ENCODE assay signal across 16 mouse cellular contexts in genomic region chr17:5232180-5232579, GRCm38 (mm10).
"Had no signal": no experiment of that assay in that cellular context is flagged by ENCODE, and none has a peak within 500 bp of the region (broad histone marks: within the 10 kb centered on the region; RNA-seq: fewer than 3 reads in every experiment).

No protein-coding gene starts in this region.

- H3K36me3 ChIP-seq: limb, embryonic 15.5 days; midbrain, embryonic 10.5 days; midbrain, embryonic 15.5 days; neural tube, embryonic 15.5 days had no signal

- H3K4me2 ChIP-seq: limb, embryonic 15.5 days; midbrain, embryonic 15.5 days; neural tube, embryonic 15.5 days had no signal

- DNase-seq: kidney, adult 11 months; kidney, adult 9 months; kidney, postnatal 4 days; lung, adult 2 months; lung, postnatal 36 days; right cerebral cortex, adult 18-20 months; right cerebral cortex, postnatal 25 days; thymus, postnatal 4 days had no signal

- H3K27me3 ChIP-seq: limb, embryonic 15.5 days; midbrain, embryonic 15.5 days; neural tube, embryonic 15.5 days had no signal

- H3K27ac ChIP-seq: hindbrain, postnatal 0 days; kidney, postnatal 0 days; left cerebral cortex, adult 2 months; limb, embryonic 15.5 days; midbrain, embryonic 10.5 days; midbrain, embryonic 15.5 days; neural tube, embryonic 15.5 days had no signal

- H3K9me3 ChIP-seq: limb, embryonic 15.5 days; midbrain, embryonic 10.5 days; midbrain, embryonic 15.5 days; neural tube, embryonic 15.5 days had no signal

- H3K9ac ChIP-seq: limb, embryonic 15.5 days; midbrain, embryonic 15.5 days; neural tube, embryonic 15.5 days had no signal

- ATAC-seq: hindbrain, postnatal 0 days; lung, postnatal 0 days; midbrain, embryonic 15.5 days had no signal

- H3K4me3 ChIP-seq: left cerebral cortex, adult 2 months; limb, embryonic 15.5 days; midbrain, embryonic 10.5 days; midbrain, embryonic 15.5 days; neural tube, embryonic 15.5 days had no signal
